Mouse (Mus musculus) cerebellum, adult 18-20 months (tissue): ENCODE data around the gene Rabep2.

ENCODE experiments used
- DNase-seq, 2 experiments: peaks; one replicate each; pipeline ENCODE4 v3.0.0; 2021

The Rabep2 gene

GRCm38 (mm10) chr7:126497966-126498365 lies 69.4 kb downstream of the Rabep2 start:
- no peak for DNase-seq
